Comparison of ENCODE assay signal across 24 mouse cellular contexts in the genomic region with DNA sequence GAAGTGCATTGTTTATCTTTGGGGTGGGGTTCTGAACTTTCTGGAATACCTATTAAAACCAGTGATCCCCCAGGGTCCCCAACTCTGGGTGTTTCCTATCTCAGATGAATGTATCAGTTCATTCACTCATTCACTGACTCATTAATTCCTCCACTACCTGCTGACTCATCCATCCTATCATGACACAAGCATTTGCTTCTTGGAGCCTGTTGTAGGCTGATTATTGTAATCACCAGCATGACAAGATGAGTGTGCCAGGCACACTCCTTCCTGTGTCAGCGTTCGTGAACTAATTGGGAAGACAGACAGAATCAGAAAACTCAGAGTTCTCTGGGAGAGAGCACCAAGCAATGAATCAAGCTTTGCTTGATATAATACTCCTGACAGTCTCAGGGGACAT. TPM values are rescaled to one million over a fixed set of nuclear protein-coding genes. Genes with fewer than 3 reads are reported as not detected.
"Had no signal": no experiment of that assay in that cellular context is flagged by ENCODE, and none has a peak within 500 bp of the region (broad histone marks: within the 10 kb centered on the region; RNA-seq: fewer than 3 reads in every experiment).

No protein-coding gene starts in this region.

- ATAC-seq: hindbrain, embryonic 16.5 days; inflammation-experienced regulatory T-cells, adult 6 months; intestine, embryonic 15.5 days; intestine, postnatal 0 days had no signal

- DNase-seq: gastrocnemius, postnatal 14 days; gastrocnemius, postnatal 36 days; heart, adult 11 months; heart, adult 2 months; heart, postnatal 14 days; heart, postnatal 36 days; kidney, adult 18-20 months; kidney, adult 8-10 months; kidney, postnatal 10 days; kidney, postnatal 25 days; kidney, postnatal 4 days; liver; liver, embryonic 13.5 days had no signal

- H3K27me3 ChIP-seq: heart, embryonic 13.5 days; heart, embryonic 15.5 days; hindbrain, embryonic 12.5 days; intestine, embryonic 15.5 days; limb, embryonic 12.5 days; liver, embryonic 13.5 days had no signal

RNA-seq across cellular contexts. Expression of gene Col6a5, which starts 36.8 kb away (rescaled TPM):
- polyA plus RNA-seq: heart, embryonic 11.5 days; hindbrain, embryonic 14.5 days; inflammation-experienced regulatory T-cells, adult 6 months; liver, embryonic 11.5 days had no signal
